Mouse (Mus musculus) small intestine, adult 2 months (tissue): ENCODE data around the gene Smarcc2.

Experiments
- CTCF ChIP-seq: fragments of 200-500 bp; IDR thresholded peaks from 2 replicates; pipeline ENCODE4 v1.5.1; 2012; ENCODE audit warnings: low read depth, mild to moderate bottlenecking, control low read depth, inconsistent platforms, low read length, moderate library complexity, mixed read lengths; ENCODE audit not compliant: insufficient replicate concordance, insufficient read length; ENCODE audit errors: extremely low read depth
- POLR2A ChIP-seq: fragments of 200-500 bp; IDR thresholded peaks from 2 replicates; pipeline ENCODE4 v1.6.1; 2012; ENCODE audit warnings: low read depth, mild to moderate bottlenecking, control low read depth, inconsistent platforms, low read length, moderate library complexity

- no peak for TF ChIP-seq CTCF
- TF ChIP-seq POLR2A: no peak
Measured at GRCm38 (mm10) chr10:128509203-128509602, 50.2 kb downstream of the Smarcc2 start.
